Mouse (Mus musculus) CD4-positive, CD25-positive, alpha-beta regulatory T cell, adult 2 months (primary cell): ENCODE results near the gene Usf2.
"Not testable (repeated sequence)": the region's sequence is repeated elsewhere in the genome, so short reads cannot be mapped to it uniquely, and the experiment has no call there.

ENCODE experiments used
- DNase-seq: peaks from one replicate; pipeline ENCODE4 v3.0.0-alpha.2; 2012; ENCODE audit warnings: low read depth, low spot score

The Usf2 gene

GRCm38 (mm10) chr7:30958109-30958865, 1.7 kb upstream of the Usf2 start:
- no peak for DNase-seq

- DNase-seq, result peak; percentile 95
Measured at GRCm38 (mm10) chr7:30957367-30957783, 772 bp upstream of the Usf2 start.

GRCm38 (mm10) chr7:30956357-30956751, 249 bp downstream of the Usf2 start:
- DNase-seq, result no peak

GRCm38 (mm10) chr7:30955584-30956356, 833 bp downstream of the Usf2 start:
- peak; percentile 84 for DNase-seq

GRCm38 (mm10) chr7:30954971-30955520, 1.6 kb downstream of the Usf2 start:
- no peak for DNase-seq

- DNase-seq, result no peak
Measured at GRCm38 (mm10) chr7:30954036-30954435, 2.6 kb downstream of the Usf2 start.

- DNase-seq, result no peak
Measured at GRCm38 (mm10) chr7:30953459-30953858, 3.1 kb downstream of the Usf2 start.

GRCm38 (mm10) chr7:30952441-30953265, 4.0 kb downstream of the Usf2 start:
- DNase-seq, result no peak

GRCm38 (mm10) chr7:30949902-30950301, 6.7 kb downstream of the Usf2 start:
- DNase-seq, result not testable (repeated sequence)

- no peak for DNase-seq
Measured at GRCm38 (mm10) chr7:30945876-30946275, 10.7 kb downstream of the Usf2 start.

GRCm38 (mm10) chr7:30945466-30945865, 11.1 kb downstream of the Usf2 start:
- DNase-seq, result not testable (repeated sequence)

GRCm38 (mm10) chr7:30944706-30945105, 11.9 kb downstream of the Usf2 start:
- DNase-seq, result not testable (repeated sequence)

GRCm38 (mm10) chr7:30943909-30944635, 12.5 kb downstream of the Usf2 start, which contains the start of gene Hamp:
Gene Hamp, minus strand, starts transcription at chr7:30944032.
- no peak for DNase-seq

- not testable (repeated sequence) for DNase-seq
Measured at GRCm38 (mm10) chr7:30942365-30942764, 14.2 kb downstream of the Usf2 start.

GRCm38 (mm10) chr7:30940070-30940469, 16.5 kb downstream of the Usf2 start:
- DNase-seq, result not testable (repeated sequence)

GRCm38 (mm10) chr7:30935422-30936099, 21.0 kb downstream of the Usf2 start:
- not testable (repeated sequence) for DNase-seq

- not testable (repeated sequence) for DNase-seq
Measured at GRCm38 (mm10) chr7:30924581-30924980, 32.0 kb downstream of the Usf2 start, which contains the start of gene Hamp2. Gene Hamp2, minus strand, starts transcription at chr7:30924681.

- no peak for DNase-seq
Measured at GRCm38 (mm10) chr7:30924071-30924470, 32.5 kb downstream of the Usf2 start.

- not testable (repeated sequence) for DNase-seq
Measured at GRCm38 (mm10) chr7:30922490-30922889, 34.1 kb downstream of the Usf2 start.

GRCm38 (mm10) chr7:30920217-30920616, 36.4 kb downstream of the Usf2 start:
- peak; percentile 39 for DNase-seq
